Mouse (Mus musculus): ENCODE measurements around the gene Hpdl.

DNA sequence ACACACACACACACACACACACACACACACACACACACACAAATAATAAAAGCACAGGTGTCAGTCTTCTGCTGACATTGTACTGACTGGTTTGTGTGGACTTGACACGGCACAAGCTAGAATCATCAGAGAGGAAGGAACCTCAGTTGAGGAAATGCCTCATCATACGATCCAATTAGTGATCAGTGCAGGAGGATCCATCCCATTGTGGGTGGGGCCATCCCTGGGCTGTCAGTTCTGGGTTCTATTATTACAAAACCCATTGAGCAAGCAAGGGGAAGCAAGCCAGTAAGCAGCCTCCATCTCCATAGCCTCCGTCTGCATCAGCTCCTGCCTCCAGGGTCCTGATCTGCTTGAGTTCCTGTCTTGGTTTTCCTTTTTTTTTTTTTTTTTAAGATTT is 48.4 kb upstream of the Hpdl start:
- TF ChIP-seq POLR2A (IDR thresholded peaks at IDR 0.05; ENCODE audit: extremely low read depth, insufficient read depth, low read length) (no peak), CTCF (IDR thresholded peaks at IDR 0.05; ENCODE audit: extremely low read depth, insufficient read depth, low read length) (no peak)
